Mouse (Mus musculus): ENCODE results near the gene H2-M5.
"Not testable (repeated sequence)": the region's sequence is repeated elsewhere in the genome, so short reads cannot be mapped to it uniquely, and the experiment has no call there.

The H2-M5 gene

GRCm38 (mm10) chr17:36993770-36994325 is 4.5 kb upstream of the H2-M5 start:
- in situ Hi-C loops (cut with MboI, MseI) = no loop called here

DNA sequence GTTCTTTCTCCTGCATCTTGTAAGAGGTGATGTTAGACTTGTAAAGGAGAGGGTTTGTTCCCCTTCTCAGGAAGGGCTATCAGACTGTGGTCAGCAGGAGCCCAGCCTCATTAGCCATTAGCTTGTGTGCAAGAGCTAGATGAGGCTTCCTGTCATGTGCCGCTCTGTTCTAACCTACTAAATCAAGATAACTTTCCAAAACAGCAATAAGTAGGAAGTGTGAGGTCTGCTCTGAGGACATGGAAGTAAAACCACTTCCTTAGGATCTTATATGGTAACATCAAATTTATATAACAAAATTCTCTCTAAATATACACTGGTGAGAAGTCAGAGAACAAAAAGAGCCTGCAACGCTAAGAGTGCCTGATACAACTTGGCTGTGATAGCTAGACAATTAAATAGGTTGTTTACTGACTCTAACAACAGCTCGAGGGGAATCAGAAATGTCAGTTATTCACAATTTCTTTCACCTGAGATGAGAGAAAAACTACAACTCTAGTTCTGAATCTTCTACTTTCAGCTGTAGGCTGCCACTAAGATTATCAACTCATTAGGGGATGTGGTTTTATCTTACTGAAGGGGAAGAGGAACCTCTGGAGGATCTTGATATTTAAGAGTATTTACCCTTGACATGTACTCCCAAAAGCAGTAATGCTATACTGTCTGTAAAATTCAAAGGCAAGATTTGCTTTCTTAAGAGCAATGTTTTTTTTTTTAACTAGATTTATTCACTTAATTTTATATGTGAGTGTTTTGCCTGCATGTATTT is 3.2 kb upstream of the H2-M5 start:
- in situ Hi-C loops (cut with MboI, MseI) = no loop called here

GRCm38 (mm10) chr17:36990630-36991029 is 1.3 kb upstream of the H2-M5 start:
- in situ Hi-C loops (cut with MboI, MseI) = not testable (repeated sequence)

DNA sequence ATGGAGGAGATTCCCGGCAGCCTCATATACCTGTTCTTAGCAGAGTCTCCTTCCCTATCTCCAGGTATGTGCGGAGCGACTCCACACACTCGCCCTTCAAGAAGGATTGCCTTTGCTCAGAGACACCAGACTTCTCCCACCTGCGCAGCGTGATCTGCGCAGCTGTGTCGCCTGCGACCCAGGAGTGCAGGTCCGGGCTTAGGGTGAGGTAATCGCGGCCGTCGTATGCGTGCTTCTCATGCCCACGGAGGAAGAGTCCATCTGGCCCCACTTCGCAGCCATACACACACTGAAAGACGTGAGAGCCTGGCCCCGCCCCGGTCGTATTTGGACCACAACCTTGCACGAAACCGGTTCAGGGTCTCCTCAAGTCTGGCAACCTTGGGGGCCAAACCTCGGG is 862 bp downstream of the H2-M5 start:
- in situ Hi-C loops (cut with MboI, MseI) = no loop called here

DNA sequence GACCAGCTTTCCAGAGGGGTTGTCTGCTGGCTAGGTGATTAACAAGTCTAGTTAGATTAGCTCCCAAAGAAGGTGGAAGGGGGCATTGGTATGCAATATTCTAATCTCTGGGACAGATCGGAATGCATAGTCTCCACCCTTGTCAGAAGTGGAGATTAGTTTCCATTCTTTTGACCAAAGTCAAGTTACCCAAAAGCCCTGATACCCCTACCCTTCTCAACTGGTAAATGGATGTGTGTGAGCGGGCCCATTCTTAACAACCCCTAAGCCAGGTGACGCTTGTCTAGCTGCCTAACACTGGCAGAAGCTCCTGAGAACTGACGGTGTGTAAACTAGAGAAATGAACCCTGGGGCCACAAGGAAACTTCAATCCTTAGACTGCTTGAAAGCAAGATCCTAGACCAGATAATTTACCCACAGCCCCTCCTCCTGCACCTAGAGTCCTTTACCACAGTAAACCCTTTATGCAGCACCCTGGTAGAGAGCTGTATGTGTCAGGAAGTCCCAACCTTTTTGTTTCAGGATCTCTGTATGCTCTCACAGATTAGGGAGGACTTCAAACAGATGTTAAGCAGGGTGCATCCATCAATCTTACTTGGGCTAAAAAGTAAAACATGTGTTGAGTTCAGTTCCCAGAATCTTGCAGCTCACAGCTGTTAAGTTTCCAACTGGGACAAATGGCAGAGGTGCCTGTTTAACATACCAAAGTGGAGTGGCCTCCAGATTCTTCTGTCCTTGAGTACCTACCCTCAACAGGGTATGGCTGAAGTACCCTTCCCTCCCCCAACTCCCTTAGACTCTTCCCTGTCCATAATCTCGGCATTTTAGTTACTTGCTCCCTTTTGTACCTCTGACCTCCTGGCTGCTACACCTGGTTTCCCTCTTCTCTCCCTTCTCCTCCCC is 6.8 kb downstream of the H2-M5 start:
- in situ Hi-C loops (cut with MboI, MseI) = no loop called here

DNA sequence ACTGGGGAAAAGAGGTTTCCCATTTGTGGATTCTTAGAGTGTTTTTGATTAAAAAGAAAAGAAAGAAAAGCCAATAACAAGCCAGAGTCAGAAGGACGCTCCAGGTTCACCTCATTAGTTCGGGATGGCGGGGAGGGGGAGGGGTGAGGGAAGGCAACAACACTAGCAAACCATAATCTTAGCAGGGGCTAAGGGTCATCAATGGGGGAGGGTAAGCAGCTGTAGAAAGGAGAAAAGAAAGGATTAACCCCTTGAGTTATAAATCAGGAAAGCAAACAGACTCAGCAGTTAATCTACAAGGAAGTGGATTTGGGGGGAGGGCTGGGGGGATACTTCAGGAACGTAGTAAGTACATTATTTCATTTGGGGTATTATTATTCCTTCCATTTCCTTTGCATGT is 7.5 kb downstream of the H2-M5 start:
- in situ Hi-C loops (cut with MboI, MseI) = no loop called here

DNA sequence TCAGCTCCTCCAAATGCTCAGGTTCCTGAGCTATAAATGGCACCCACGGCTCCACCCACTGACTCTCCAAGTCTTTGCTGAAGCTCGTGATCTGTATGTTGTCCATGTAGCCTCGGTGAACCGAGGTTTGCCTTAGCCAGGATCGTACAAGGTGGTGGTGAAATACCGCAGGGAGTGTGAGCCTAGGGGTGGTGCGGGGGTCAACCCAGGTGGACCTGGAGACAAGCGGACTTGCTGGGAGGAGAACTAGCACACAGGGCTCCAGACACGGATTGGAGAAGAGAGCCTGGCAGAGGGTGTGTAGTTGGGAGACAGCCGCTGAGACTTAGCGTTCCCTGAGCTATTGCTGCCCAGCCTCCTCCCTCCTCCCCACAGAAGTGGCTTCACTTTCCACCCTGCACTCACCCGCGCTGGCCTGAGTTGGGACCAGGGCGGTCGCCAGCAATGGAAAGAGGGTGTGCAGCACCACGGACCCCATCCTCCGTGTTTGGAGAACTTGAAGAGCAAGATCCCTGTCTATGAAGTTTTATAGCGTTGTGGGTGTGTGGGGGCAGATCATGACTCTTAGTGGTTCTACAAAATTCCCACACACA is 8.0 kb downstream of the H2-M5 start, which contains the start of gene 2410137M14Rik:
Gene 2410137M14Rik (minus strand): TSS at position 17 of the 593 bp plus-strand sequence.
- in situ Hi-C loops (cut with MboI, MseI) = no loop called here

- in situ Hi-C loops (cut with MboI, MseI) = loop anchor here (25.0 kb wide), 1 partner anchor 1986 kb away; the partner anchor contains the start of gene Lsm2
Observed at GRCm38 (mm10) chr17:36973271-36973787, 16.0 kb downstream of the H2-M5 start.

GRCm38 (mm10) chr17:36972791-36973190 is 16.5 kb downstream of the H2-M5 start:
- in situ Hi-C loops (cut with MboI, MseI) = loop anchor here (25.0 kb wide), 1 partner anchor 1985 kb away; the partner anchor contains the start of gene Lsm2

GRCm38 (mm10) chr17:36971172-36971850 is 18.0 kb downstream of the H2-M5 start:
- in situ Hi-C loops (cut with MboI, MseI) = loop anchor here (25.0 kb wide), 1 partner anchor 1984 kb away; the partner anchor contains the start of gene Lsm2

GRCm38 (mm10) chr17:36970316-36970890 is 18.9 kb downstream of the H2-M5 start:
- in situ Hi-C loops (cut with MboI, MseI) = loop anchor here (25.0 kb wide), 1 partner anchor 1983 kb away; the partner anchor contains the start of gene Lsm2

DNA sequence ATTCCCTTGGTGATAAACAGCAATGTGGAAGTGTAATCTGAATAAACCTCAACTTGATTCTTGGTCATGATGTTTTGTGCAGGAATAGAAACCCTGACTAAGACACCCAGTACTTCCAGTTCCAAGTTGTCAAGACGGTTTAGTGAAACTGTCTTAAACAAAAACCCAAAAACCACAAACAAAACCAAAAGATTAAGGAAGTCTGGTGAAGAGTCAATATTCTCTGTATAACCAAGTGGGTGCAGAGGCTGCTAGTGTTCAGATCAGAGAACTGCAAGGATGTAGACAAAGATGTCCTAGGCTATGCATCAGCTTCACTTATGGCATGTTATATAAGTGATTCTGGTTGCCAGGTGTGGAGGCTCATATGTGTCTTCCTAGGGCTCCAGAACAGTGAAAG is 22.5 kb downstream of the H2-M5 start:
- in situ Hi-C loops (cut with MboI, MseI) = loop anchor here (25.0 kb wide), 1 partner anchor 1980 kb away; the partner anchor contains the start of gene Lsm2

DNA sequence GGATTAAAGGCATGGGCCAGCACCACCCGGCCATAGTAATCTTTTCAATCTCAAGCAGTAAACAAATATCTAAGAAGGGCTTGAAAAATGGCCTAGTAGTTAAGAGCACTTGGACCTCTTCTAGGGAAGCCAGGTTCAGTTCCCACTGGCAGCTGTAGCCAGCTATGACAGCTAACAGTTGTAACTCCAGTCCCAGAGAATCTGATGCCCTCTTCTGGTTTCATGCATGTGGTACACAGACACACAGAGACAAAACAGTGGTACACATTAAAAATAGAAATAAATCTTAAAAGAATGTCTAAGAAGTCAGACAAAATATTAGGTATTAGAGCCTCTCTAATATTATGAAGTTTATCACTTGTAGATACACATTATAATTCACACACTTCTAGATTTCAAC is 28.2 kb downstream of the H2-M5 start:
- in situ Hi-C loops (cut with MboI, MseI) = loop anchor here (25.0 kb wide), 1 partner anchor 1974 kb away; the partner anchor contains the start of gene Lsm2

GRCm38 (mm10) chr17:36958884-36959283 is 30.5 kb downstream of the H2-M5 start:
- in situ Hi-C loops (cut with MboI, MseI) = loop anchor here (25.0 kb wide), 1 partner anchor 1972 kb away; the partner anchor contains the start of gene Lsm2

DNA sequence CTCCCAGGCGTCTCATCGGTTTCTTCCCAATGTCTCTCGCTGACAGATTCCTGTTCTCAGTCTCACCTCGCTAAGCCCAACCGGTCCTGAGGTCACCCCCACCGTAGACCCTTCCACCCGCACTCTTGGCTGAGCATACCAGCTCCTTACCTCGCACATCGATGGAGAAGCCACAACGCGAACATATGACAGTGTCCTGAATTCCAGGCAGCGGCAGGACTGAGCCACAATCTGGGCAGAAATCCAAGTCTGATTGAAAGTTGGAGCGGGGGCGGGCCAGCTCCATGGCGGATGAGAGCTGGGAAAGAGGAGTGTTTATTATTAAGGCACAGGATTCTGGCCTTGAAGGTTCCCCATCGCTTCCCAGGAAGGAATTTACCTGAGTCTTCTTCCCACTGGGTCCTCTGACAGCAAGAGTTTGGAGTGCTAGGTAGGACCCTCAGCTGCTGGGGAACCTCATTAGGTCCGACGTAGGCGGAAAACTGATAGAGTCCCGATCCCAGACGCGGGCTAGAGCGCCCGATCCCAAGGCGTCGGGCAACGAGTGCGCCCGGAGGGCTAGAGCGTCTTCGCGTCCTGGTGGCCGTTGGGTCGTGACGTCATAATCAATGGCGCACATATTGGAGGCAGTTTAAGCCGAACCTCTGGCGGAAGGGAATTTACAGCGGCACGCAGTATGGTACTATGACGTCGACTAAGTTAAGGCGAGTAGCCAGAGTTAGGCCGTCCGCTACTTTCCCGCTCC is 31.2 kb downstream of the H2-M5 start, which contains the start of the genes Znrd1 and Znrd1as:
Gene Znrd1 (minus strand): TSS at position 561 of the 745 bp plus-strand sequence.
Gene Znrd1as (plus strand): TSS at position 594 of the 745 bp plus-strand sequence.
- in situ Hi-C loops (cut with MboI, MseI) = loop anchor here (25.0 kb wide), 1 partner anchor 1971 kb away; the partner anchor contains the start of gene Lsm2

- in situ Hi-C loops (cut with MboI, MseI) = loop anchor here (25.0 kb wide), 1 partner anchor 1966 kb away; the partner anchor contains the start of gene Lsm2
Observed at GRCm38 (mm10) chr17:36953062-36953461, 36.3 kb downstream of the H2-M5 start.

DNA sequence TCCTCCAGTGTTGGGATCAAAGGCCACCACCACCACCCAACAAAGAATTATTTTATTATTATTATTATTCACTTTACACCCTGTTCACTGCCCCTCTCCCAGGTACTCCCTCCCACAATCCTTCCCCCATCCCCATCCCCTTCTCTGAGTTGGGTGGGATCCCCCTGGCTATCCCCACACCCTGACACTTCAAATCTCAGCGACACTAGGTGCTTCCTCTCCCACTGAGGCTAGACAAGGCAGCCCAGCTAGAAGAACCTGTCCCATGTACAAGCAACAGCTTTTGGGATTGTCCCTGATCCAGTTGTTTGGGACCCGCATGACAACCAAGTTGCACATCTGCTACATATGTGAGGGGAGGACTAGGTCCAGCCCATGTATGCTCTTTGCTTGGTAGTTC is 36.7 kb downstream of the H2-M5 start:
- in situ Hi-C loops (cut with MboI, MseI) = loop anchor here (25.0 kb wide), 1 partner anchor 1965 kb away; the partner anchor contains the start of gene Lsm2

Measured in T-helper 2 cell (primary cell).